Mouse (Mus musculus) embryo, embryonic 9.5 days (tissue): Measurements from ENCODE around the gene Fbxo6.
"Not testable (repeated sequence)": the region's sequence is repeated elsewhere in the genome, so short reads cannot be mapped to it uniquely, and the experiment has no call there.

Source experiments
- DNase-seq: peaks from one replicate; pipeline ENCODE4 v3.0.0-alpha.2; 2017; ENCODE audit errors: extremely low spot score

Fbxo6 gene

DNA sequence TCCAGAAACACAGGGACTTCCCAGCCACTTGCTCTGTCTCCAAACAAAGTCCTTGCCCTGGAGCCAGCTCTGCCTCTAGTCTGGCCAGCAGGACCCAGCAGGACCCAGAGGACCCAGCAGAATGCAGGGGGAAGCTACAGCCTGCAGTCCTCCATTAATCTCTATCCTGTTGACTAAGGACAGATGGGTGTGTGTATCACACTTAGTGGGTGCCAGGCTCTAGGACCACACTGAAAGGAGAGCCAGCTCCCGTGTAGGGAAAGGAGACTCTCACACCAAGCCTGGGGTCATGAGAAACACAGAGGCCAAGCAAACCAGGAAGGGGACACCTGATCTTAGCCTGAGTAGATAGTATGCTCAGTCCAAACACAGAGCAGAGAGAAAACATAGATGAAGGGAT is 23.7 kb downstream of the Fbxo6 start:
- no peak for DNase-seq

DNA sequence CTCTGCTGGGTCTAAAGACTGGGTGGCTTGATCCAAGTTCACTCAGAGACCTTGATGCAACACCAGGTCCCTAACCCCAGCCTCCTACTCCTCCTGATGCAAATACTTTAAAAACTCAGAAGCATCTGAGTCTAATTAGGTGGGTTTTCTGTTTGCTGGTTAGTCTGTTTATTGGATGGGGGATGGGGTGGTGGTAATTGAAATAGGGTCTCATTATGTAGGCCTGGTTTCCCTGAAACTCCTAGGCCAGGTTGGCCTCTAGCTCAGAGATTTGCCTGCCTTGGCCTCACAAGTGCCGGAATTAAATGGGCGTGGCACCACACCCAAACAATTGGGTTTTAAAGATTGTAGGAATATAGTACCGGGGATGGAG is 29.3 kb downstream of the Fbxo6 start:
- no peak for DNase-seq

DNA sequence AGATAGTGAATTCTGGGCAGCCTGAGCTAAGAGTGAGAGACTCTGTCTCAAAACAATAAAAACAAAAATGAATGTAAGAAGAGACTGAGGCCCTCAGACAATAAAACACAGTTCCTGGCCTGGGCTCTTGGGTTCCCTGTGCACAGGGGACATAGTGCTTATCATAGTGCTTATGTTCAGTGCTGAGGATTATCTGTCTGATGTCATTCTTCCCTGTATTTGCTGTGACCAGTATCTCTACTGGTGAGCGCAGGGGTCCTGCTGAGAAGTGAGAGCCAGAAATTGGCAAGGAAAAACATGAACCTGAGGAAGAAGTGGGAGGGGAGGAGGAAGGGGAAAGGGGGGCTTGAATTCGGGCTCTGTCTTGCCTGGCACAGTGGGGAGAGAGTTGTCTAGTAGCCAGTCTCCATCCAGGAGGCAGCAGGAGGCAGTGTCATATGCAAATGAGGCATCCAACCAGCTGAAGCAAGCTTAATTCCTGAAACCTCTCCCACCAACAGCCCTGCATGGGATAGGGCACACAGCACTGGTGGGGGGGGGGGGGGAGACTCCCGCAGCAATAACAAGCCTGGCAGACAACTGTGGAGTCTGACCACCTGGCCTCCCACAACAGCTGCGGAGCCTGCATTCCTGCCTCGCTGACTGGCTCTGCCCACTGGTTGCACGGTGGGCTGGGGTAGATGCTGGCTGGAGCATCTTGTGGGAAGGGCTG is 29.8 kb downstream of the Fbxo6 start:
- peak; percentile 25 for DNase-seq

DNA sequence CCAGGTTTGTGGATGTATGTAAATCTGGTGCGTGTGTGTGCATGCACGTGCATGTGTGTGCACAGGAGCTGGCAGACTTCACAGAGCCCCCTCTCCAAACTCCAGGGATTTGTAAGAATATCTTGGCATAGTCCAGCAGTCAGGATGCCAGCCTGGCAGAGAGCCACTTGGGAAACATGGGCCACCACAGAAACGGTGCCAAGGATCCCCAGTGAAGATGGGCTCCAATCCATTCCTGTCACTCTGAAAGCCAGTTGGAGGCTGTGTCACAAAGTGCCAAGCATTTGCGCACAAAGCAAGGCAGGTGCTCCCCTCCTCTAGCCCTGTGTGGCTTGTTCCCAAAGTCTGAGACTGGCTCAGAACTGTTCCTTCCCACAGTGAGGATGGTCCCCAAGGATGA is 30.6 kb downstream of the Fbxo6 start:
- no peak for DNase-seq

DNA sequence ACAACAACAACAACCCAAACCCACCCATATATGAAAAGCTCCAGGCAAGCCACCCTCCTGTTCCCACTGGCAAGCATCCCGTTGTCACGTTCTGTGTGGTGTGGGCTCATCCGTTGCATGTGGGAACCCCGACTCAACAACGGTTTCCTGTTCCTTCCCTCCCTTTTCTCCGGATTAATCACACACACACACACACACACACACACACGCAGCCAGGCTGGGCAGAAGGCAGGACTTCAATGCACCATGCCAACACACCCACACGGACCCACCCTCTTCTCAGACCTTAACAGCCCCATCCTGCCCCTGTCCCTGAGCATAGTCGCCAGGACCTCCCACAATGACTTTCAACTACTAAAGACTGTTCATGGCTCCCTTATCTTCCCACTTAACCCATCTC is 31.4 kb downstream of the Fbxo6 start:
- no peak for DNase-seq

DNA sequence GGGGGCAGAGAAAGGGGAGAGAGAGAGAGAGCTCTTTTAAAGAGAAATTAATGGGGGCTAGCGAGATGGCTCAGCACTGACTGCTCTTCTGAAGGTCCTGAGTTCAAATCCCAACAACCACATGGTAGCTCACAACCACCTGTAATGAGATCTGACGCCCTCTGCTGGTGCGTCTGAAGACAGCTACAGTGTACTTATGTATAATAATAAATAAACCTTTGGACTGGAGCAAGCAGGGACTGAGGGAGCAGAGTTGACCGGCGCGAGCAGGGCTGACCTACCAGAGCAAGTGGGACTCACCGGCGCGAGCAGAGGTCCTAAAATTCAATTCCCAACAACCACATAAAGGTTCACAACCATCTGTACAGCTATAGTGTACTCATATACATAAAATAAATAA is 32.4 kb downstream of the Fbxo6 start:
- not testable (repeated sequence) for DNase-seq

DNA sequence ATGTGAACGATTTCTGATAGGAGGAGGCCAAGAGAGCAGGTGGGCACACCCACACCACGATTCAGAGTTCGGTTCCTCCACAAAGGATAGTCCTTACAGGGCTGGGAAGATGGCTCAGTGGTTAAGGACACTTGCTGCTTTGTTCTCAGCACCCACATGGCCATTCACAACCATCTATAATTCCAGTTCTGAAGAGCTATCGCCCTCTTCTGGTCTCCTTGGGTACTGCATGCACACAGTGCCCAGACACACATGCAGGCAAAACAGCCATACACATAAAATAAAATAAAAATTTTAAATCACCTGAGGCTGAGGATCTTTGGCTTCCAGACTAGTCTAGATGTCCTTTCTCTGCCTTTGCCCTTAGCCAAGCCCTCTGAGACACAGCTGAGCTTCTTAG is 34.5 kb downstream of the Fbxo6 start:
- DNase-seq = no peak

DNA sequence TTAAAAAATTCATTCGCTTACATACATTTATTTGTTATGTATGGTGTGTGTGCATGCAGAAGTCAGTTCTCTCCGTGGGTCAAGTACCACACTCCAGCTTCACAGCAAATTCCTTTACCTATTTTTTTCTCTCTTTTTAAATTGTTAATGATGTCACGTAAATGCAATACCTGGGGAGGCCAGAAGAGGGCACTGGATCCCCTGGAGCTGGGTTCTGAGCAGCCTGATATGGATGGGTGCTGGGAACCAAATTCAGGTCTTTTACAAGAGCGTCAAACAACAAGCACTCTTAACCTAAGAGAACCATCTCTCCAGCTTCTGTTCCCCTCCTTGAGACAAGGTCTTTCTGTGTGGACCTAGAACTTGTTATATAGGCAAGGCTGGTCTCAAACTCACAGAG is 35.3 kb downstream of the Fbxo6 start:
- DNase-seq = no peak

DNA sequence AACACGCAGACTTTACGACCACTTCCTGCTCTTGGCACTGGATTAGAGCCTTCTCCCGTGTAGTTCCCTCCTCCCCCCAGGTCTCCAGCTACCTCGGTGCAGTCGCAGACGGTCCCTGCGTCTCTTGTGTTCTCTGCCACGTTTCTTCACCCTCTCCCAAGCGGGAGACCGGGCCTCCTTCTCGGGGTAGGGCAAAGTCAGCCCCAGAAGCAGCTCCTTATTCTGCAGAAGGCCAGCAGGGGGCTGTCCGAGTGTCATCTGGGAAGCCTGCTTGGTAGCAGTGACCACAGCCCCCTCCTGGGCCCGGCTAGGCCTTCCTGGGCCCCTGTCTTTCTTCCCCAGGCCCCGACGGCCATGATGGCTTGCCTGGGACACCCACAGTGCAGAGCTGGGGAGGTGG is 36.5 kb downstream of the Fbxo6 start:
- peak; percentile 62 for DNase-seq

DNA sequence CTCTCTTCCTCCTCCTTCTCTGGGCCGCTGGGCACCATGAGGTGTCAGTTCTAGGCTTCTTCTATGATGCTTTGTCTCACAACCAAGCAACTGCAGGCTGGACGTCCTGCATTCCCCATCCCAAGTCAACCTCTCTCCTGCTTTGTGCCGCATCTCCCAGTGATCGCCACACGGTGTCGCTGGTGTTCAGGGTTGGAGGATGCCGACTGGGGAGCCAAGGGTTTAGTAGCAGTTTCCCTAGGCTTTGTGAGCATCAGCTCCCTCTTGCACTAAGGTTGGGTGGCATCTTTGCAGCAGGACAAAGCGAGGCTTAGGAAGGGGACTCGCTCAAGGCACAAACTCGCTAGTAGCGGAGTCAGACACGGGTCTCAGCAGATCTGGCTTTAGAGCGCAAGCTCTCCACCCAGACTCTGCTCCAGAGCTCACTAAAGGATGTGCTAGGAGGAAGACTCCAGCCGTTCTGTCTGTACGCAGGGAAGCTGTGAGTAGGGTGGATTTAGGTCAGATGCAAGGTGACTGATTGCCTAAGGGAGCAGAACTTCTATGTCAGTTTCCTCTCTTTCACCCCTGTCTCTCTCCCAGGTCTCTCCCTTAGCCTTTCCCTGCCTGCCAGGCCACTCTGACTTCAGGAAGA is 37.1 kb downstream of the Fbxo6 start:
- peak; percentile 92 for DNase-seq

DNA sequence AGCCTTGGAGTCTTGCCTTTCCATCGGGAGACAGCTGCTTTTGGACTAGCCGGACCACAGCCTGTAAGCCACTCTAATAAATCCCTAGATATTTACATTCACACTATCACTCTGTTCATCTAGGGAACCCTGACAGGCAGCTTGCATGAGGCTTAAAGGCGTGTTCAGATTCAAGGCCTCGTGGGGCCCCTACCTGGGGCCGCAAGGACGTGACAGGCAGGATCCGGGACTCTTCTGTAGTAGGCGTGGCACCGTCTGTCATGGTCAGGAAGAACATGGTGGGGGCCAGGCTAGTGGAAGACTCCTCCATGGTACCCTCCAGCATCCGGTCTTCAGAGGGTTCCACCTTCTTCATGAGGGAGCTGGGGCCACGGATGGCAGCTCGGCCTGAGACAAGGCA is 39.4 kb downstream of the Fbxo6 start:
- no peak for DNase-seq

DNA sequence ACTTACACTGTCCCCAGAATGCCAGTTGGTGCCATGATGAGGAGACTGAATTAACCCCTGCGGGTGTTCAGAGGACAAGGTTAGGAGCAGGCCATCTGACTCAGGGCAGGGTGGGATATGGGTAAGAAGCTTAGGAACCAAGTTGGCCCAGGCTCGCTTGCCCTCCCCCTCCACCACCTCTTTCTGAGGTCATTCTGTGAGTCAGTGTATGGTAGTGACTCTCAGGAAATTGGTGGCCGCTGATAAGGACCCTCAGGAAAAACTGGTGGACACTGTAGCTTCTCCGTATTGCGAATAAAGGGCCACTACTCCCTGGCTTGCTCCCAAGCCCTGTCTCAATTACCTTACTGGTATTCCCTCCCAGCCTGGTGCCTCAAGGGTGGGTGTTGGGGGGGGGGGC is 42.7 kb downstream of the Fbxo6 start:
- DNase-seq = no peak

DNA sequence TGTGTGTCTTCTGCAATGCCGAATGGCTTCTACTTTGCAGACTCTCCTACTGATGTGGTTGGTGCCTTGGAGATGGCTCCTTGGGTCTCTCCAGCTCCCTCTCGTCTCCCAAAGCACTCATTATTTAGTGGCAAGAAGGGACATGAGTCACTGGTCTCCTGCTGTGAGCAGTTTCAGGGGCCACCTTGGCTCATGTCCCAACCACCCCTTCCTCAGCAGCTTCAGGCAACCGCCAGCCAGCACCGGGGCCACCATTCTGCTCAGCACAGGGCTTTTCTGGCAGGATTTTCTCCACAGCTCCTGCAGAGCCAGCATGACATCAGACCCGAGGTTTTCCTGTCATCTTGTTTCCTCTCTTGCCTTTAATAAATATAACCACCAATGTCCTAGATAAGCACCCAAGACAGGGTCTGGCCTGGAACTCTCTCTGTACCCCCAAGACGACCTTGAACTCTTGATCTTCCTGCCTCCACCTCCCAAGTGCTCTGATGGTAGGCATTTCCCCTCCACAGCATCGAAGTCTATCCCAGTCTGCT is 43.3 kb downstream of the Fbxo6 start:
- DNase-seq = no peak

DNA sequence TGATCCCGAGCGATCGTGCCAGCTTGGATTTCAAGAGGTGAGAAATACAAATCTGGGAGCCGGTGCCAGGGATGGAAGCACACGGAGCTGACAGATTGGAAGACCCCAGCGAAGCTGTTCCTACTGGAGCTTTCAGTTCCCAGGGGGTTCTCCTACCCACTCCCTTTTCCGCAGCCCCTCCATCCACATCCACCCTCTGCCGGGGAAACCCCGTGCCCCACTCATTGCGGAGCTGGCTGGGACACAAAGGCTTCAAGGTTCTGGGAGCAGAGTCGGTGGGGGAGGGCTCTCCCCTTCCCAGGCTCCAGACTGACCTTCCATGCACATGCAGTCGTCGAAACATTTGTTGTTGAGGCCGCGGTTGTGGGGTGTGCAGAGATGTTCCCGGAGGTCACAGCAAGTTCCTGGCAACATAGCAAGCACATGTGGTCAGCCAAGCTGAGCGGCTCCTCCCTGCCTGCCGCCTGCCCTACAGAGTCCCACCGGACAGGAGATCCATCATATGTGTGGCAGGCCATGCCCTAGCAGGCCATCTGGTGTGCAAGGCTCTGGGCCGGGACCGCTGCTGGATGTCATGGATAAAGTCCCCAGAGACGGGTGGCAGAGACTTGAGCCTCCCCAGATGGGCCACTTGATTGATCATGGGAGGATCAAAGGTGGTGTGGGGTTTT is 44.2 kb downstream of the Fbxo6 start:
- peak; percentile 61 for DNase-seq

DNA sequence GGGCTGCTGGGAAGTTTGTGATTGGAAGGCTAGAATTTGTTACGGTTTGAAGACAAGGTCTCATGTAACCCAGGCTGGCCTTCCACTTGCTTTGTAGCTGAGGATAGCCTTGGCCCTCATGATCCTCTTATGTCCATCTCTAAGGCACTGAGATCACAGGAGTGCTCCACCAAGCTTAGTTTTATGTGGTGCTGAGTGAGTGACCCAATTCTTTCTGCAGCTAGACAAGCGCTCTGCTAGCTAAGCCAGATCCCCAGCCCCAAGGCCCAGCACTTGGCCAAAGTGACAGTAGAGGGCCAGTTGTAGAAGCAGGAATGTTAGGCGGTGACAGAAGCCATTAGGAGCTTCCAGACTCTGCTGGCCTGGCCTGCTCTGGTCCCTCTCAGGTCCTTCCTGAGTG is 47.8 kb downstream of the Fbxo6 start:
- no peak for DNase-seq

DNA sequence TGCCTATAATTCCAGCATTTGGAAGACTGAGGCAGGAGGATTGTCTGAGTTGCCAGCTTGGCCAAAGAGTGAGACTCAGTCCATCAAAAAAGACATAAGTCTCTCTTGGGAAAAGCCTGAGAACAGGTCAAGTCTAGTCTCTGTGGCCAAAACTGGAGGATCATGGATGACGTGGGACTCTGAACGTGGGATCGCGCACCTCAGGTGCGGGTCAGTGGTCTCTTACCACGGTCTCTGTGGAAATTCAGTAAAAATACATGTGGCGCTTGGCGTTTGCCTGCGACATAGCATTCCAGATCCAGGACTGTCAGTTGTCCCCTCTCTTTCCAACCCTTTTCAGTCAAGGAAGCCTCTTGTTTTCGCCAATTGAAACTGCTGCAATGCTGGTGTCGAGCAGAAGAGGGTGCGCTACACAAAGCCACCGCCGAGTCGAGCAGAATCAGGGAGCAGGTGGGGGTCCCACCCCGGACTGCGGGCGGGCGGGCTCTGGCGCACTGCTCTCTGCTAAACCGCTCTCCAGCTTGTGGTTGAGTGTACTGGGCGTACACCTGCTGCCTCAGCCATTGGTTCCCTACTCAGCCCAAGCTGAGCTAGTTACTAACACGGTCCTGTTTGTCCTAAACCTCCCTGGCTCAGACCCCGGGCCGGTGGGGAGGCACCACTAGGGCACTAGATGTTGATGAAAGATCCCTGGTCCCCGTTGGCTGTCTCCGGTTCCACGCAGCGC is 50.0 kb downstream of the Fbxo6 start:
- peak; percentile 72 for DNase-seq

DNA sequence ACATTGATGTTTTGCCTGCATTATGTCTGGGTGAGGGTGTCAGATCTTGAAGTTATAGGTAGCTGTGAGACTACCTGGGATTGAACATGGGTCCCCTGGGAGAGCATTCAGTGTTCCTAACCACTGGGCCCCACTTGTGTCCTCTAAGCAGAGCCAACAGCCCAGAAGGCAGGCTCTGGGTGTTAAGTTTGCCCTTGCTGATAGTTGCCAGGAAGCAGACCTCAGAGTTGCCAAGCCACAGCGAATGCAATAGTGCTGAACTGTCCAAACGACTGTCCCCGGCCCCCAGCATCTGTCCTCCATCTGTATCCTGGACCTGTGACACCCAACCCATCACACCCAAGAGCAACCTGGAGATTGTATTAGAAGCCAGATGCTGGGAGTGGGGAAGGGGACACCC is 53.3 kb downstream of the Fbxo6 start:
- DNase-seq = no peak

DNA sequence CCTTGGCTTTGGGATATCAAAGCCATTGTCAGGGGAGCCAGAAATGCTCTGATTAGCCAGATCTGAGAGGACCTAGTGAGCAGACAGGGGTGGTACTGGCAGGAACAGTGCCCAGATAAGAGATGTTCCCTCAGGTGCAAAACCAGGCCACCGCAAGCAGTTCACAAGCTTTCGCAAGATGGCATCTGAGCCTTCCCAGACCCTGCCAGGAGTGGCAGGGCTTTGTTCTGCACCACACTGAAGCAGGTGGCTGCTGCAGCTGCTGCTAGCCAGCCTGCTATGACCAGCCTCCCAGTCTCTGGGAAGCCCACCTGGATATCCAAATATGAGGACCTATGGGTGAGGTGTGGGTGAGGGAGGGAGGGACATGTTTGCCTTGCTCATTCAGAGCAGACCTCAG is 54.0 kb downstream of the Fbxo6 start:
- no peak for DNase-seq
